Mouse (Mus musculus) neural tube, embryonic 12.5 days (tissue): ENCODE data around the gene Npff. TPM values are rescaled to one million over a fixed set of nuclear protein-coding genes. Genes with fewer than 3 reads are reported as not detected.

Experiments used
- ATAC-seq: fragments of 200-750 bp; cut with Nextera tagmentation; 2 replicates; pipeline ENCODE4 v1.8.0; 2017; ENCODE audit warnings: low read depth, mild to moderate bottlenecking, moderate TSS enrichment, moderate library complexity; ENCODE audit not compliant: low FRiP score
- H3K27ac ChIP-seq: fragments of 300-500 bp; sonication (generic); 2 replicates; pipeline ENCODE4 v1.5.1; 2016
- H3K27me3 ChIP-seq: fragments of 300-500 bp; sonication (generic); replicated peaks from 2 replicates; pipeline ENCODE4 v1.6.1; 2016; ENCODE audit warnings: mild to moderate bottlenecking
- H3K36me3 ChIP-seq: fragments of 300-500 bp; sonication (generic); 2 replicates; pipeline ENCODE4 v1.6.1; 2016; ENCODE audit warnings: mild to moderate bottlenecking
- H3K4me1 ChIP-seq: fragments of 300-500 bp; sonication (generic); 2 replicates; pipeline ENCODE4 v1.6.1; 2016
- H3K4me2 ChIP-seq: fragments of 300-500 bp; sonication (generic); replicated peaks from 2 replicates; pipeline ENCODE4 v1.6.1; 2016; ENCODE audit warnings: mild to moderate bottlenecking
- H3K4me3 ChIP-seq: fragments of 300-500 bp; sonication (generic); 2 replicates; pipeline ENCODE4 v1.5.1; 2016
- H3K9ac ChIP-seq: fragments of 300-500 bp; sonication (generic); 2 replicates; pipeline ENCODE4 v1.6.1; 2016; ENCODE audit warnings: mild to moderate bottlenecking
- H3K9me3 ChIP-seq: fragments of 300-500 bp; sonication (generic); 2 replicates; pipeline ENCODE4 v1.6.1; 2016; ENCODE audit warnings: mild to moderate bottlenecking
- WGBS: fragments of 180-500 bp; shearing (Covaris S2); methylation state at CpG from one replicate; pipeline ENCODE4 v1.1.7; 2016; 5-methylcytosine and 5-hydroxymethylcytosine counted together
- polyA plus RNA-seq: library from polyadenylated mRNA; unstranded; fragments of >200 nt; fragmentation: Nextera tagmentation; extraction: Ambion mirVana; gene quantifications from 2 replicates; pipeline ENCODE4 v1.2.1, GENCODE M21; 2016

The Npff gene
- polyA plus RNA-seq, 1 experiment from 2014 or later = 4.8 TPM

- Histone ChIP-seq H3K36me3 (peaks cover 3% of the 10 kb centered on the region; the same call in 1 of the 2 replicates), H3K4me2 (peak overlapping the region; percentile 83), H3K27ac (peak overlapping the region; percentile 75), H3K4me3 (peak overlapping the region; percentile 59), H3K27me3 (no peaks in the 10 kb centered on the region), H3K9ac (peak overlapping the region; percentile 66), H3K4me1 (peaks cover 52% of the 10 kb centered on the region), H3K9me3 (no peaks in the 10 kb centered on the region)
- ATAC-seq = peak; percentile 95
- WGBS = 4% methylated on average over 34 of the region's 34 CpGs
Observed at GRCm38 (mm10) chr15:102510590-102511284, 14.0 kb downstream of the Npff start.

- peak overlapping the region; percentile 83 for H3K4me2 ChIP-seq
- peak overlapping the region; percentile 66 for H3K9ac ChIP-seq
- peak; percentile 66 for ATAC-seq
- peaks cover 9% of the 10 kb centered on the region for H3K36me3 ChIP-seq
- no peaks in the 10 kb centered on the region for H3K9me3 ChIP-seq
- H3K27ac ChIP-seq = peak overlapping the region; percentile 75
- H3K4me1 ChIP-seq = peaks cover 46% of the 10 kb centered on the region
- 9% methylated on average over 9 of the region's 9 CpGs for WGBS
- H3K27me3 ChIP-seq = no peaks in the 10 kb centered on the region
- H3K4me3 ChIP-seq = peak overlapping the region; percentile 59
Observed at GRCm38 (mm10) chr15:102510110-102510509, 14.6 kb downstream of the Npff start.

DNA sequence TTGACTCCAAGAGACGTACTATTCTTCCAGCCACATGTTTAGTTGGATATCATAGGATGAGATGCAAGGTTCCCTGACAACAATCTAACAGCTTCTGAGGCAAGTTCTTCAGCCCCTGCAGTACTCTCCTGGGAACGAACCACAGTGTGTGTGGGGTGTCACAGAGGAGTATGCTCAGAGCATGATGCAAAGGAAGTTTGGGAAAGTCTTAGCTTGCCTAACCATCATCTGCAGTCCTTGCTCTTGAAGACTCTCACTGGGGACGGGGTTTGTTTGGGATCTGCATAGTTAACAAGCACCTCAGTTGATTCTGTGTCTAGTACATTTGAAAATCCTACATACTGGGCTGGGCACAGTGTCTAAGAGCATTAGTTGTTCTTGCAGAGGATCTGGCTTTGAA lies 16.4 kb downstream of the Npff start:
- Histone ChIP-seq H3K9ac (no peak overlapping the region), H3K4me1 (peaks cover 42% of the 10 kb centered on the region), H3K4me3 (no peak overlapping the region), H3K27ac (no peak overlapping the region), H3K4me2 (no peak overlapping the region), H3K27me3 (no peaks in the 10 kb centered on the region), H3K9me3 (no peaks in the 10 kb centered on the region), H3K36me3 (peaks cover 25% of the 10 kb centered on the region)
- 89% methylated on average over 3 of the region's 3 CpGs for WGBS
- ATAC-seq = no peak

GRCm38 (mm10) chr15:102507561-102507960 lies 17.2 kb downstream of the Npff start:
- no peak for ATAC-seq
- Histone ChIP-seq H3K27me3 (no peaks in the 10 kb centered on the region), H3K4me3 (no peak overlapping the region), H3K4me2 (no peak overlapping the region), H3K9me3 (no peaks in the 10 kb centered on the region), H3K9ac (no peak overlapping the region), H3K4me1 (peaks cover 35% of the 10 kb centered on the region), H3K27ac (no peak overlapping the region), H3K36me3 (peaks cover 33% of the 10 kb centered on the region)

GRCm38 (mm10) chr15:102506864-102507263 lies 17.9 kb downstream of the Npff start:
- Histone ChIP-seq H3K9ac (no peak overlapping the region), H3K4me1 (peaks cover 28% of the 10 kb centered on the region), H3K9me3 (no peaks in the 10 kb centered on the region), H3K36me3 (peaks cover 40% of the 10 kb centered on the region), H3K4me2 (no peak overlapping the region), H3K27me3 (no peaks in the 10 kb centered on the region), H3K27ac (no peak overlapping the region), H3K4me3 (no peak overlapping the region)
- no peak for ATAC-seq
- WGBS = 91% methylated on average over 1 of the region's 1 CpGs

- WGBS = 74% methylated on average over 2 of the region's 2 CpGs
- H3K4me2 ChIP-seq = no peak overlapping the region
- no peak overlapping the region for H3K27ac ChIP-seq
- H3K27me3 ChIP-seq = no peaks in the 10 kb centered on the region
- no peak for ATAC-seq
- H3K9me3 ChIP-seq = no peaks in the 10 kb centered on the region
- H3K4me3 ChIP-seq = no peak overlapping the region
- peaks cover 44% of the 10 kb centered on the region for H3K36me3 ChIP-seq
- H3K4me1 ChIP-seq = peaks cover 24% of the 10 kb centered on the region
- no peak overlapping the region for H3K9ac ChIP-seq
Observed at GRCm38 (mm10) chr15:102506464-102506830, 18.3 kb downstream of the Npff start.

GRCm38 (mm10) chr15:102505770-102506463 lies 18.8 kb downstream of the Npff start:
- H3K36me3 ChIP-seq = peaks cover 50% of the 10 kb centered on the region
- ATAC-seq = no peak
- no peak overlapping the region for H3K4me3 ChIP-seq
- no peak overlapping the region for H3K9ac ChIP-seq
- H3K9me3 ChIP-seq = no peaks in the 10 kb centered on the region
- H3K4me1 ChIP-seq = peaks cover 18% of the 10 kb centered on the region
- WGBS = 91% methylated on average over 9 of the region's 9 CpGs
- no peak overlapping the region for H3K4me2 ChIP-seq
- H3K27ac ChIP-seq = no peak overlapping the region
- H3K27me3 ChIP-seq = no peaks in the 10 kb centered on the region

DNA sequence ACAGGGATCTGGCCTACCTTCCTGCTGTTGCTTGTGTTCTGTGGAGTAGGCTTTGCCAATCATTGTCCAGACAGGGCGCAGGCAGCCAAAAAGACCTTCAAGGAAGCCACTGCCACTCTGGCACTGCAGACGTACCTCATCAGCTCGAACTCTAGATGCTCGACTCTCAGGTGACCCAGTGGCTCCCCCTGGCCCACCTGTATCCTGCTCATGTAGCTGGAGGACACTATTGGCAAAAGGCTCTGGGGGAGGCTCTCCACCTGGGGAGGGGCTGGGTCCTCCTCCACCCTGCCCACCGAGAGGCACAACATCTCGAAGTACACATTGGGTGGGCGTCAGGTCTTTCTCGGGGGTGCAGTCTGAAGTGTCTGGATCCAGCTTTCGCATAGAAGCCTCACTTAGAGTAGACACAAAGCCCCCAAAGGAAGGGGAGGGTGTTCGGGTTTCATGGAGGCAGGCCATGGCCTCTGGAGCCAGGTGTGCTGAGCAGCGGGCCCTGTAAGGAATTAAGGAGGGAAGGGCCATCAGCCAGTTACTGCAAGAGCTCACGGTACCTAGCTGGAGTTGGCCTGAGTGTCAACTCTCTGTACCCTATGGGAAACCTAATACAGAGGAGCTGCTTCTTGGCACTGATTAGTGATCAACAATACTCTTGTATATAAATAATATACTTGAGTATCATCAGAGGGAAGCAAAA lies 19.5 kb downstream of the Npff start:
- H3K27me3 ChIP-seq = no peaks in the 10 kb centered on the region
- 82% methylated on average over 12 of the region's 12 CpGs for WGBS
- no peaks in the 10 kb centered on the region for H3K9me3 ChIP-seq
- H3K36me3 ChIP-seq = peaks cover 56% of the 10 kb centered on the region
- no peak overlapping the region for H3K27ac ChIP-seq
- no peak overlapping the region for H3K4me2 ChIP-seq
- H3K9ac ChIP-seq = no peak overlapping the region
- ATAC-seq = no peak
- no peak overlapping the region for H3K4me3 ChIP-seq
- H3K4me1 ChIP-seq = peaks cover 12% of the 10 kb centered on the region

- peaks cover 67% of the 10 kb centered on the region for H3K36me3 ChIP-seq
- WGBS = 93% methylated on average over 9 of the region's 9 CpGs
Observed at GRCm38 (mm10) chr15:102503924-102504782, 20.6 kb downstream of the Npff start.

GRCm38 (mm10) chr15:102503447-102503846 lies 21.3 kb downstream of the Npff start, which contains the start of gene Gm10337:
Gene Gm10337 (plus strand): TSS chr15:102503722.
- 89% methylated on average over 1 of the region's 1 CpGs for WGBS
- Histone ChIP-seq H3K9me3 (no peaks in the 10 kb centered on the region), H3K4me1 (no peaks in the 10 kb centered on the region), H3K4me2 (no peak within 1 kb of the TSS), H3K27me3 (no peaks in the 10 kb centered on the region), H3K4me3 (no peak within 1 kb of the TSS), H3K9ac (no peak within 1 kb of the TSS), H3K36me3 (peaks cover 71% of the 10 kb centered on the region), H3K27ac (no peak within 1 kb of the TSS)
- ATAC-seq = no peak

More at GRCm38 (mm10) chr15:102503924-102504782, 20.6 kb downstream of the Npff start:
- Histone ChIP-seq H3K4me2 (no peak overlapping the region), H3K27me3 (no peaks in the 10 kb centered on the region), H3K4me3 (no peak overlapping the region), H3K9ac (no peak overlapping the region), H3K27ac (no peak overlapping the region), H3K4me1 (0 out of 2 replicates have a peak, but pooled peaks cover 1% of the 10 kb centered on the region), H3K9me3 (no peaks in the 10 kb centered on the region)
- ATAC-seq = no peak

- Histone ChIP-seq H3K27me3 (no peaks in the 10 kb centered on the region), H3K36me3 (peaks cover 80% of the 10 kb centered on the region), H3K27ac (no peak overlapping the region), H3K9me3 (no peaks in the 10 kb centered on the region), H3K4me2 (no peak overlapping the region), H3K9ac (no peak overlapping the region), H3K4me1 (no peaks in the 10 kb centered on the region), H3K4me3 (no peak overlapping the region)
- no peak for ATAC-seq
- 82% methylated on average over 9 of the region's 9 CpGs for WGBS
Observed at GRCm38 (mm10) chr15:102502254-102502840, 22.4 kb downstream of the Npff start.
